Mouse (Mus musculus): Measurements from ENCODE around the gene Plekha7. TPM values are rescaled to one million over a fixed set of nuclear protein-coding genes. Genes with fewer than 3 reads are reported as not detected.
A peak's percentile ranks its signal among the peaks of the same experiment; 100 is the strongest.

Plekha7 gene
- total and polyA plus RNA-seq, 2 experiments from 2014 or later = 5.4 to 17.0 TPM

- Histone ChIP-seq H3K4me1 (ENCODE audit: insufficient read depth) (no peaks in the 10 kb centered on the region), H3K27ac (ENCODE audit: low read depth, low read length) (no peak overlapping the region), H3K9ac (no peak overlapping the region), H3K36me3 (ENCODE audit: insufficient read depth) (no peaks in the 10 kb centered on the region), H3K4me2 (ENCODE audit: low read depth) (no peak overlapping the region), H3K4me3 (ENCODE audit: low read depth, low read length) (no peak overlapping the region), H3K9me3 (ENCODE audit: low read length) (no peaks in the 10 kb centered on the region), H3K27me3 (ENCODE audit: insufficient read depth, low read length) (no peaks in the 10 kb centered on the region)
- DNase-seq = no peak
- 49% methylated on average over 3 of the region's 3 CpGs for WGBS
- no peak for TF ChIP-seq CTCF (IDR thresholded peaks at IDR 0.05; ENCODE audit: low read depth)
- ATAC-seq = peak; percentile 12; the same call in 1 of the 2 replicates
These were observed 170.5 kb downstream of the Plekha7 start for GRCm38 (mm10) chr7:116137671-116138070.

GRCm38 (mm10) chr7:116137149-116137548 is 171.0 kb downstream of the Plekha7 start:
- TF ChIP-seq CTCF (IDR thresholded peaks at IDR 0.05; ENCODE audit: low read depth) = no peak
- H3K27ac ChIP-seq (ENCODE audit: low read depth, low read length) = no peak overlapping the region
- H3K4me1 ChIP-seq (ENCODE audit: insufficient read depth) = no peaks in the 10 kb centered on the region; the same call in 1 of the 2 replicates
- no peaks in the 10 kb centered on the region for H3K9me3 ChIP-seq (ENCODE audit: low read length)
- H3K4me2 ChIP-seq (ENCODE audit: low read depth) = no peak overlapping the region
- no peak for DNase-seq
- 92% methylated on average over 12 of the region's 12 CpGs for WGBS
- H3K4me3 ChIP-seq (ENCODE audit: low read depth, low read length) = no peak overlapping the region
- H3K36me3 ChIP-seq (ENCODE audit: insufficient read depth) = no peaks in the 10 kb centered on the region
- no peaks in the 10 kb centered on the region for H3K27me3 ChIP-seq (ENCODE audit: insufficient read depth, low read length)
- no peak overlapping the region for H3K9ac ChIP-seq
- no peak for ATAC-seq

GRCm38 (mm10) chr7:116134413-116135292 is 173.5 kb downstream of the Plekha7 start:
- WGBS = 71% methylated on average over 31 of the region's 31 CpGs
- DNase-seq = no peak
- ATAC-seq = no peak
- no peak overlapping the region for H3K27ac ChIP-seq (ENCODE audit: low read depth, low read length)
- no peaks in the 10 kb centered on the region for H3K9me3 ChIP-seq (ENCODE audit: low read length)
- peak; percentile 35 for TF ChIP-seq CTCF (IDR thresholded peaks at IDR 0.05; ENCODE audit: low read depth)
- H3K4me3 ChIP-seq (ENCODE audit: low read depth, low read length) = no peak overlapping the region
- H3K4me1 ChIP-seq (ENCODE audit: insufficient read depth) = peaks cover 5% of the 10 kb centered on the region
- H3K4me2 ChIP-seq (ENCODE audit: low read depth) = no peak overlapping the region
- no peaks in the 10 kb centered on the region for H3K36me3 ChIP-seq (ENCODE audit: insufficient read depth)
- H3K27me3 ChIP-seq (ENCODE audit: insufficient read depth, low read length) = no peaks in the 10 kb centered on the region
- H3K9ac ChIP-seq = no peak overlapping the region

GRCm38 (mm10) chr7:116132078-116132477 is 176.1 kb downstream of the Plekha7 start:
- 3% methylated on average over 5 of the region's 5 CpGs for WGBS
- Histone ChIP-seq H3K9me3 (ENCODE audit: low read length) (no peaks in the 10 kb centered on the region), H3K4me1 (ENCODE audit: insufficient read depth) (peaks cover 5% of the 10 kb centered on the region), H3K27ac (ENCODE audit: low read depth, low read length) (peak overlapping the region; percentile 51; the same call in 1 of the 2 replicates), H3K9ac (peak overlapping the region; percentile 34), H3K27me3 (ENCODE audit: insufficient read depth, low read length) (no peaks in the 10 kb centered on the region), H3K4me3 (ENCODE audit: low read depth, low read length) (no peak overlapping the region), H3K4me2 (ENCODE audit: low read depth) (no peak overlapping the region), H3K36me3 (ENCODE audit: insufficient read depth) (no peaks in the 10 kb centered on the region)
- peak; percentile 60 for ATAC-seq
- TF ChIP-seq CTCF (IDR thresholded peaks at IDR 0.05; ENCODE audit: low read depth) = peak; percentile 96
- peak; percentile 89 for DNase-seq

GRCm38 (mm10) chr7:116131390-116131789 is 176.8 kb downstream of the Plekha7 start:
- DNase-seq (peak; percentile 73), ATAC-seq (peak; percentile 70)
- WGBS = 13% methylated on average over 4 of the region's 4 CpGs

GRCm38 (mm10) chr7:116129374-116129773 is 178.8 kb downstream of the Plekha7 start:
- no peaks in the 10 kb centered on the region for H3K27me3 ChIP-seq (ENCODE audit: insufficient read depth, low read length)
- no peak overlapping the region for H3K4me2 ChIP-seq (ENCODE audit: low read depth)
- no peak for ATAC-seq
- no peak overlapping the region for H3K27ac ChIP-seq (ENCODE audit: low read depth, low read length)
- H3K9ac ChIP-seq = no peak overlapping the region
- peaks cover 5% of the 10 kb centered on the region for H3K4me1 ChIP-seq (ENCODE audit: insufficient read depth)
- H3K36me3 ChIP-seq (ENCODE audit: insufficient read depth) = no peaks in the 10 kb centered on the region
- TF ChIP-seq CTCF (IDR thresholded peaks at IDR 0.05; ENCODE audit: low read depth) = no peak
- H3K9me3 ChIP-seq (ENCODE audit: low read length) = no peaks in the 10 kb centered on the region
- no peak overlapping the region for H3K4me3 ChIP-seq (ENCODE audit: low read depth, low read length)
- 90% methylated on average over 10 of the region's 10 CpGs for WGBS
- DNase-seq = no peak

More at GRCm38 (mm10) chr7:116131390-116131789, 176.8 kb downstream of the Plekha7 start:
- Histone ChIP-seq H3K36me3 (ENCODE audit: insufficient read depth) (no peaks in the 10 kb centered on the region), H3K27ac (ENCODE audit: low read depth, low read length) (peak overlapping the region; percentile 51; the same call in 1 of the 2 replicates), H3K9me3 (ENCODE audit: low read length) (no peaks in the 10 kb centered on the region), H3K4me2 (ENCODE audit: low read depth) (no peak overlapping the region), H3K9ac (peak overlapping the region; percentile 34), H3K4me3 (ENCODE audit: low read depth, low read length) (no peak overlapping the region), H3K27me3 (ENCODE audit: insufficient read depth, low read length) (no peaks in the 10 kb centered on the region), H3K4me1 (ENCODE audit: insufficient read depth) (peaks cover 5% of the 10 kb centered on the region)
- peak; percentile 61 for TF ChIP-seq CTCF (IDR thresholded peaks at IDR 0.05; ENCODE audit: low read depth)

- peaks cover 9% of the 10 kb centered on the region for H3K4me1 ChIP-seq (ENCODE audit: insufficient read depth)
- H3K36me3 ChIP-seq (ENCODE audit: insufficient read depth) = no peaks in the 10 kb centered on the region
- ATAC-seq = no peak
- H3K27me3 ChIP-seq (ENCODE audit: insufficient read depth, low read length) = no peaks in the 10 kb centered on the region
- no peak overlapping the region for H3K27ac ChIP-seq (ENCODE audit: low read depth, low read length)
- H3K4me3 ChIP-seq (ENCODE audit: low read depth, low read length) = no peak overlapping the region
- 92% methylated on average over 8 of the region's 8 CpGs for WGBS
- DNase-seq = no peak
- H3K4me2 ChIP-seq (ENCODE audit: low read depth) = no peak overlapping the region
- H3K9me3 ChIP-seq (ENCODE audit: low read length) = no peaks in the 10 kb centered on the region
- TF ChIP-seq CTCF (IDR thresholded peaks at IDR 0.05; ENCODE audit: low read depth) = no peak
- no peak overlapping the region for H3K9ac ChIP-seq
These were observed 179.9 kb downstream of the Plekha7 start for GRCm38 (mm10) chr7:116128286-116128685.
